Mouse (Mus musculus) liver, embryonic 14.5 days (tissue): ENCODE data around the gene Plcl2. TPM values are rescaled to one million over a fixed set of nuclear protein-coding genes. Genes with fewer than 3 reads are reported as not detected.

Source experiments
- ATAC-seq: fragments of 200-750 bp; cut with Nextera tagmentation; 2 replicates; pipeline ENCODE4 v1.8.0; 2017; ENCODE audit warnings: moderate number of reproducible peaks, mild to moderate bottlenecking, moderate library complexity; ENCODE audit not compliant: insufficient read depth
- DNase-seq, 3 experiments: peaks; one replicate each; pipeline ENCODE4 v3.0.0-alpha.2; 2012 to 2013; ENCODE audit warnings: low read depth in 3 of 3, low spot score in 3 of 3
- H3K27ac ChIP-seq: fragments of 300-500 bp; sonication (generic); 2 replicates; pipeline ENCODE4 v1.5.1; 2014; ENCODE audit warnings: moderate library complexity, mild to moderate bottlenecking, control low read depth, inconsistent platforms
- H3K27me3 ChIP-seq: fragments of 300-500 bp; sonication (generic); 2 replicates; pipeline ENCODE4 v1.6.1; 2014; ENCODE audit warnings: mild to moderate bottlenecking, low read length, moderate library complexity; ENCODE audit not compliant: control insufficient read depth, insufficient read depth
- H3K36me3 ChIP-seq: fragments of 300-500 bp; sonication (generic); replicated peaks from 2 replicates; pipeline ENCODE4 v1.6.1; 2014; ENCODE audit warnings: low read depth; ENCODE audit not compliant: control insufficient read depth, insufficient read depth
- H3K4me1 ChIP-seq, 2 experiments: fragments of 200-500 bp in 1 of 2; fragments of 300-500 bp in 1 of 2; sonication (generic) in 1 of 2; replicated peaks; 2 replicates each; pipeline ENCODE4 v1.6.1; 2012 to 2014; ENCODE audit warnings: antibody characterized with exemption in 1 of 2, inconsistent platforms in 1 of 2, low read length in 1 of 2; ENCODE audit not compliant: control insufficient read depth in 2 of 2, insufficient read depth in 2 of 2
- H3K4me2 ChIP-seq: fragments of 300-500 bp; sonication (generic); 2 replicates; pipeline ENCODE4 v1.6.1; 2014; ENCODE audit warnings: low read depth, mild to moderate bottlenecking, control low read depth, moderate library complexity
- H3K4me3 ChIP-seq, 2 experiments: fragments of 200-500 bp in 1 of 2; fragments of 300-500 bp in 1 of 2; sonication (generic) in 1 of 2; 2 replicates each; pipeline ENCODE4 v1.5.1; 2012 to 2014; ENCODE audit warnings: low read depth in 2 of 2, low read length in 2 of 2, mild to moderate bottlenecking in 2 of 2, control low read depth in 1 of 2, inconsistent platforms in 1 of 2, moderate library complexity in 1 of 2; ENCODE audit not compliant: insufficient read depth in 1 of 2
- H3K9ac ChIP-seq: fragments of 300-500 bp; sonication (generic); replicated peaks from 2 replicates; pipeline ENCODE4 v1.6.1; 2014; ENCODE audit warnings: mild to moderate bottlenecking, control low read depth, moderate library complexity
- H3K9me3 ChIP-seq: fragments of 300-500 bp; sonication (generic); 2 replicates; pipeline ENCODE4 v1.6.1; 2016; ENCODE audit warnings: low read length, mixed read lengths; ENCODE audit not compliant: control insufficient read depth
- CTCF ChIP-seq: IDR thresholded peaks from 2 replicates; pipeline ENCODE4 v1.5.1; 2016; ENCODE audit warnings: antibody characterized with exemption, low read depth, control low read depth
- EP300 ChIP-seq: IDR thresholded peaks from 2 replicates; pipeline ENCODE4 v1.6.1; 2016; ENCODE audit warnings: antibody characterized with exemption, low read depth
- WGBS: fragments of 180-500 bp; shearing (Covaris S2); extraction: QIAGEN DNeasy Blood & Tissue Kit; methylation state at CpG from one replicate; pipeline ENCODE4 v1.1.7; 2014; ENCODE audit not compliant: insufficient replicate concordance; 5-methylcytosine and 5-hydroxymethylcytosine counted together
- polyA plus RNA-seq, 2 experiments: library from polyadenylated mRNA; depleted of rRNA in 1 of 2; stranded (reverse) in 1 of 2; unstranded in 1 of 2; fragments of >200 nt; fragmentation: Nextera tagmentation in 1 of 2; extraction: Ambion mirVana in 1 of 2; gene quantifications; 2 replicates each; pipeline versions ENCODE4 v1.2.1 to v1.2.3; 2012 to 2014

Plcl2 gene
- polyA plus RNA-seq, 2 experiments, result 1.2 to 1.9 TPM

DNA sequence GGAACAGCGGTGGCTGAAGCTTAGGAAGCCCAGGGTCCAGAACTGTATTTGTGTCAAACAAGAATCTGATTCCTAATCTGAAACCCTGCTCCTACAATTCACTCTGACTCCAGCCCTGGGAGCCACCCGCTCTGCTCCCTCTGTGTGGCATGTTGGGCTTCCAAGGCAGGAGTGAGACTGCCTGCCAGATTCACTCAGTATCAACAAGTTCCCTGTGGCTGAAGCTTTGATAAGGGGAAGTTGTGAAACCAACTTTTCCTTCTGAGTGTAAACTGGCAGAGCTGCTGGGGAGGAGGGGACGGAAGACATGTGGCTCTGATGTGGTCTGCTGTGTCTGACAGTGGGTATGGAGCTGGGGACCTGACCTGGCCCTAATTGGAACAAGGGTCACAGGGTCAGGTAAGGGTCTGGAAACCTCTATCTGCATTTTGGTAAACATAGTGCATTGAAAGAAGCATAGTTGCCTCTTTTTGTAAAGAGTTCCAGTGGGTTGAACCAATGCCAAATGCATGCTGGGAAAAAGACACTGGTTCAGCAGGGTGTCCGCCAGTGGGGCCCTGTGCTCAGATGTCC, 226.3 kb downstream of the Plcl2 start:
- Histone ChIP-seq H3K27me3 (no peaks in the 10 kb centered on the region), H3K4me1 (no peaks in the 10 kb centered on the region), H3K27ac (no peak overlapping the region), H3K4me2 (no peak overlapping the region), H3K9me3 (no peaks in the 10 kb centered on the region), H3K9ac (no peak overlapping the region), H3K4me3 (no peak overlapping the region), H3K36me3 (no peaks in the 10 kb centered on the region)
- WGBS, result 61% methylated on average over 4 of the region's 4 CpGs
- DNase-seq, result no peak
- no peak for ATAC-seq
- TF ChIP-seq EP300, result no peak
- no peak for TF ChIP-seq CTCF

GRCm38 (mm10) chr17:50735955-50736533, 226.8 kb downstream of the Plcl2 start:
- no peaks in the 10 kb centered on the region for H3K4me1 ChIP-seq
- ATAC-seq (no peak), DNase-seq (no peak)
- H3K9me3 ChIP-seq, result no peaks in the 10 kb centered on the region
- H3K9ac ChIP-seq, result no peak overlapping the region
- H3K4me2 ChIP-seq, result no peak overlapping the region
- H3K36me3 ChIP-seq, result no peaks in the 10 kb centered on the region
- H3K27me3 ChIP-seq, result no peaks in the 10 kb centered on the region
- no peak overlapping the region for H3K4me3 ChIP-seq
- no peak overlapping the region for H3K27ac ChIP-seq
- 58% methylated on average over 8 of the region's 8 CpGs for WGBS
- TF ChIP-seq EP300, result no peak
- TF ChIP-seq CTCF, result no peak

DNA sequence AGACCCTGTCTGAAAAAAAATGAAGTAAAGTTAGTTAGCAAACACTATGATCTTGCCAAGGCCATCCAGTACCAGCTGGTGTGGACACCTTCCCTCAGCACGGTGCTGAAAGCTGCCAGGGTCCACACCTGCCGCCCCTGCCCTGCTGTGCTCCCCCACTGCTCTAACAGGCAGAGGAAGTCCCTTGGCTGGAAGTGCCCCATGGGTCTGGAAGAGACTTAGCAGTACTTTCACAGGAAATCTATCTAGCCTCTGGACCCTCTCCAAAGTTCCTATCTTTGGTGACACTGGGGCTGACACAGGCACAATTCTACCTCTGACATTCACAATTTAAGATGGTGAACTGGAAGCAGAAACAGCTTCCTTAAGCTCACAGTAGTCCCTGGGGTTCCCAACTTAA, 227.9 kb downstream of the Plcl2 start:
- WGBS, result 39% methylated on average over 2 of the region's 2 CpGs

More for the DNA sequence above, 227.9 kb downstream of the Plcl2 start:
- no peaks in the 10 kb centered on the region for H3K27me3 ChIP-seq
- TF ChIP-seq EP300 (no peak), CTCF (no peak)
- no peaks in the 10 kb centered on the region for H3K36me3 ChIP-seq
- H3K4me2 ChIP-seq, result no peak overlapping the region
- no peaks in the 10 kb centered on the region for H3K9me3 ChIP-seq
- no peak overlapping the region for H3K9ac ChIP-seq
- no peaks in the 10 kb centered on the region for H3K4me1 ChIP-seq
- H3K4me3 ChIP-seq, result no peak overlapping the region
- ATAC-seq, result no peak
- H3K27ac ChIP-seq, result no peak overlapping the region
- no peak for DNase-seq

Other genes with a start within 250 kb of the Plcl2 start
- gene Dazl, start 215.8 kb upstream of the Plcl2 start, polyA plus RNA-seq (2012; rRNA removed), result 0.02 TPM in 1 of 2 replicates, not detected in the other
- 0.10 TPM in 1 of 2 replicates, not detected in the other for gene Dazl, start 215.8 kb upstream of the Plcl2 start, polyA plus RNA-seq (2014; fragmentation: Nextera tagmentation; extraction: Ambion mirVana)